ENCODE assay signal across 16 mouse cellular contexts in genomic region chr7:44852259-44853027, GRCm38 (mm10). TPM values are rescaled to one million over a fixed set of nuclear protein-coding genes. Genes with fewer than 3 reads are reported as not detected.
DNase-seq lines count a peak whose midpoint lies in the region; ATAC-seq and TF ChIP-seq lines count a peak whose summit lies in the region.
"Had no signal": no experiment of that assay in that cellular context is flagged by ENCODE, and none has a peak within 500 bp of the region (broad histone marks: within the 10 kb centered on the region; RNA-seq: fewer than 3 reads in every experiment).

No protein-coding gene starts in this region.

- no peak for ATAC-seq in hindbrain, embryonic 14.5 days (ENCODE audit: low FRiP score)
- no peak for ATAC-seq in neural tube, embryonic 13.5 days (ENCODE audit: low read depth)
- ATAC-seq: activated CD4-positive, CD25-positive, alpha-beta regulatory T cell, adult 4 months; forebrain, embryonic 13.5 days; midbrain, embryonic 16.5 days had no signal

- TF ChIP-seq POLR2A in cerebellum, adult 2 months (IDR thresholded peaks at IDR 0.05; ENCODE audit: borderline replicate concordance, insufficient read depth, low read length): no peak

- DNase-seq in cerebellum, adult 11-12 months: peak; percentile 70
- no peak for DNase-seq in cerebellum, adult 2 months
- DNase-seq in hindbrain, embryonic 10.5 days (ENCODE audit: low spot score): no peak
- no peak for DNase-seq in hindbrain, embryonic 14.5 days (ENCODE audit: low spot score)
- DNase-seq in neural tube, embryonic 10.5 days (ENCODE audit: extremely low spot score, low spot score): no peak
- DNase-seq in thymus, postnatal 36 days: no peak
- DNase-seq in embryo, embryonic 9.5 days (ENCODE audit: extremely low spot score): no peak
- DNase-seq: kidney, adult 9 months; spleen, adult 18-20 months had no signal

- 77% methylated on average over 36 of the region's 36 CpGs for WGBS in cerebellum, adult 2 months
- 90% methylated on average over 36 of the region's 36 CpGs for WGBS in hindbrain, embryonic 10.5 days
- 92% methylated on average over 36 of the region's 36 CpGs for WGBS in hindbrain, embryonic 14.5 days
- WGBS in neural tube, embryonic 13.5 days: 91% methylated on average over 36 of the region's 36 CpGs

- H3K27ac ChIP-seq in cerebellum, adult 2 months (ENCODE audit: insufficient read depth, low read length): no peak overlapping the region
- no peak overlapping the region for H3K27ac ChIP-seq in hindbrain, embryonic 10.5 days
- no peak overlapping the region for H3K27ac ChIP-seq in hindbrain, embryonic 14.5 days
- no peak overlapping the region for H3K27ac ChIP-seq in neural tube, embryonic 13.5 days (replicated peaks)
- H3K27ac ChIP-seq: forebrain, embryonic 13.5 days; neural tube, embryonic 15.5 days had no signal

- no peak for TF ChIP-seq CTCF in cerebellum, adult 2 months (IDR thresholded peaks at IDR 0.05; ENCODE audit: borderline replicate concordance, insufficient read depth, low read depth, low read length)

- no peak overlapping the region for H3K4me2 ChIP-seq in hindbrain, embryonic 14.5 days (replicated peaks)
- peak overlapping the region; percentile 77; the same call in 1 of the 2 replicates for H3K4me2 ChIP-seq in neural tube, embryonic 13.5 days
- H3K4me2 ChIP-seq: heart, embryonic 12.5 days had no signal

- H3K9me3 ChIP-seq in hindbrain, embryonic 10.5 days: no peaks in the 10 kb centered on the region
- H3K9me3 ChIP-seq in hindbrain, embryonic 14.5 days (ENCODE audit: control insufficient read depth, low read length): no peaks in the 10 kb centered on the region
- H3K9me3 ChIP-seq in neural tube, embryonic 13.5 days: no peaks in the 10 kb centered on the region
- H3K9me3 ChIP-seq: forebrain, embryonic 13.5 days; heart, embryonic 12.5 days; neural tube, embryonic 15.5 days had no signal

- H3K36me3 ChIP-seq in hindbrain, embryonic 10.5 days: peaks cover 27% of the 10 kb centered on the region
- H3K36me3 ChIP-seq in hindbrain, embryonic 14.5 days (replicated peaks; ENCODE audit: control insufficient read depth, insufficient read depth): peaks cover 11% of the 10 kb centered on the region; the same call in 1 of the 2 replicates
- peaks cover 16% of the 10 kb centered on the region for H3K36me3 ChIP-seq in neural tube, embryonic 13.5 days

- H3K9ac ChIP-seq in hindbrain, embryonic 14.5 days: no peak overlapping the region
- H3K9ac ChIP-seq in neural tube, embryonic 13.5 days: no peak overlapping the region
- H3K9ac ChIP-seq: liver, embryonic 14.5 days; neural tube, embryonic 15.5 days had no signal

- H3K4me3 ChIP-seq in cerebellum, adult 2 months (replicated peaks; ENCODE audit: insufficient read depth, low read depth, low read length): no peak overlapping the region
- peak overlapping the region; percentile 58; the same call in 1 of the 2 replicates for H3K4me3 ChIP-seq in hindbrain, embryonic 10.5 days
- H3K4me3 ChIP-seq in hindbrain, embryonic 14.5 days (replicated peaks; ENCODE audit: low read length): no peak overlapping the region
- H3K4me3 ChIP-seq in neural tube, embryonic 13.5 days: no peak overlapping the region
- H3K4me3 ChIP-seq: neural tube, embryonic 15.5 days had no signal

- peaks cover 9% of the 10 kb centered on the region for H3K4me1 ChIP-seq in cerebellum, adult 2 months (ENCODE audit: control insufficient read depth, insufficient read depth, low read length)
- peaks cover 83% of the 10 kb centered on the region for H3K4me1 ChIP-seq in hindbrain, embryonic 10.5 days (replicated peaks)
- peaks cover 39% of the 10 kb centered on the region for H3K4me1 ChIP-seq in hindbrain, embryonic 14.5 days (replicated peaks; ENCODE audit: control insufficient read depth, insufficient read depth, low read length)
- peaks cover 67% of the 10 kb centered on the region for H3K4me1 ChIP-seq in neural tube, embryonic 13.5 days (replicated peaks)

- no peaks in the 10 kb centered on the region for H3K27me3 ChIP-seq in cerebellum, adult 2 months (ENCODE audit: control insufficient read depth, insufficient read depth, low read length)
- H3K27me3 ChIP-seq in hindbrain, embryonic 10.5 days (ENCODE audit: insufficient read depth, poor library complexity, severe bottlenecking): no peaks in the 10 kb centered on the region
- no peaks in the 10 kb centered on the region for H3K27me3 ChIP-seq in hindbrain, embryonic 14.5 days (ENCODE audit: control insufficient read depth, insufficient read depth, low read length)
- no peaks in the 10 kb centered on the region for H3K27me3 ChIP-seq in neural tube, embryonic 13.5 days
- H3K27me3 ChIP-seq: forebrain, embryonic 13.5 days; heart, embryonic 12.5 days; neural tube, embryonic 15.5 days had no signal

RNA-seq across cellular contexts. Expression of gene Tbc1d17, which starts 3.6 kb away (rescaled TPM):
- polyA plus RNA-seq in cerebellum, adult 2 months (2012; rRNA removed): 119 and 123 TPM in 2 replicates
- 77.1 and 91.1 TPM in 2 replicates for polyA plus RNA-seq in hindbrain, embryonic 10.5 days (2016; fragmentation: Nextera tagmentation; extraction: Ambion mirVana)
- 98.5 and 104 TPM in 2 replicates for polyA plus RNA-seq in hindbrain, embryonic 14.5 days (2014; fragmentation: Nextera tagmentation; extraction: Ambion mirVana)
- polyA plus RNA-seq in neural tube, embryonic 13.5 days (2015; fragmentation: Nextera tagmentation; extraction: Ambion mirVana): 94.0 and 101 TPM in 2 replicates

RNA-seq across cellular contexts. Expression of gene Akt1s1, which starts 3.7 kb away (rescaled TPM):
- polyA plus RNA-seq in cerebellum, adult 2 months (2012; rRNA removed): 78.3 and 83.6 TPM in 2 replicates
- 81.7 and 93.3 TPM in 2 replicates for polyA plus RNA-seq in hindbrain, embryonic 10.5 days (2016; fragmentation: Nextera tagmentation; extraction: Ambion mirVana)
- polyA plus RNA-seq in hindbrain, embryonic 14.5 days (2014; fragmentation: Nextera tagmentation; extraction: Ambion mirVana): 57.6 and 59.1 TPM in 2 replicates
- 89.7 and 99.0 TPM in 2 replicates for polyA plus RNA-seq in neural tube, embryonic 13.5 days (2015; fragmentation: Nextera tagmentation; extraction: Ambion mirVana)

RNA-seq across cellular contexts. Expression of gene Pnkp, which starts 4.5 kb away (rescaled TPM):
- polyA plus RNA-seq in cerebellum, adult 2 months (2012; rRNA removed): 38.3 and 46.7 TPM in 2 replicates
- 36.3 and 40.2 TPM in 2 replicates for polyA plus RNA-seq in hindbrain, embryonic 10.5 days (2016; fragmentation: Nextera tagmentation; extraction: Ambion mirVana)
- 23.4 and 26.5 TPM in 2 replicates for polyA plus RNA-seq in hindbrain, embryonic 14.5 days (2014; fragmentation: Nextera tagmentation; extraction: Ambion mirVana)
- 30.2 and 31.6 TPM in 2 replicates for polyA plus RNA-seq in neural tube, embryonic 13.5 days (2015; fragmentation: Nextera tagmentation; extraction: Ambion mirVana)

RNA-seq across cellular contexts. Expression of gene Ptov1, which starts 17.1 kb away (rescaled TPM):
- polyA plus RNA-seq in cerebellum, adult 2 months (2012; rRNA removed): 355 and 364 TPM in 2 replicates
- polyA plus RNA-seq in hindbrain, embryonic 10.5 days (2016; fragmentation: Nextera tagmentation; extraction: Ambion mirVana): 478 and 579 TPM in 2 replicates
- 430 and 454 TPM in 2 replicates for polyA plus RNA-seq in hindbrain, embryonic 14.5 days (2014; fragmentation: Nextera tagmentation; extraction: Ambion mirVana)
- polyA plus RNA-seq in neural tube, embryonic 13.5 days (2015; fragmentation: Nextera tagmentation; extraction: Ambion mirVana): 471 and 515 TPM in 2 replicates

RNA-seq across cellular contexts. Expression of gene Atf5, which starts 36.0 kb away (rescaled TPM):
- polyA plus RNA-seq in cerebellum, adult 2 months (2012; rRNA removed): 19.6 and 23.8 TPM in 2 replicates
- 4.6 TPM in 2 replicates for polyA plus RNA-seq in hindbrain, embryonic 10.5 days (2016; fragmentation: Nextera tagmentation; extraction: Ambion mirVana)
- 2.2 and 2.5 TPM in 2 replicates for polyA plus RNA-seq in hindbrain, embryonic 14.5 days (2014; fragmentation: Nextera tagmentation; extraction: Ambion mirVana)
- polyA plus RNA-seq in neural tube, embryonic 13.5 days (2015; fragmentation: Nextera tagmentation; extraction: Ambion mirVana): 4.1 and 4.8 TPM in 2 replicates
